Mouse (Mus musculus) limb, embryonic 13.5 days (tissue): ENCODE measurements around the gene Gpc6. TPM values are rescaled to one million over a fixed set of nuclear protein-coding genes. Genes with fewer than 3 reads are reported as not detected.

ENCODE experiments used
- ATAC-seq: fragments of 200-750 bp; cut with Nextera tagmentation; 2 replicates; pipeline ENCODE4 v1.8.0; 2017; ENCODE audit warnings: low read depth, moderate number of reproducible peaks, moderate TSS enrichment; ENCODE audit not compliant: low FRiP score
- H3K27ac ChIP-seq: fragments of 300-500 bp; sonication (generic); 2 replicates; pipeline ENCODE4 v1.5.1; 2015; ENCODE audit warnings: inconsistent platforms, mild to moderate bottlenecking, moderate library complexity
- H3K27me3 ChIP-seq: fragments of 300-500 bp; sonication (generic); 2 replicates; pipeline ENCODE4 v1.6.1; 2015; ENCODE audit warnings: mild to moderate bottlenecking, inconsistent platforms
- H3K36me3 ChIP-seq: fragments of 300-500 bp; sonication (generic); 2 replicates; pipeline ENCODE4 v1.6.1; 2015; ENCODE audit warnings: inconsistent platforms, mild to moderate bottlenecking, moderate library complexity
- H3K4me1 ChIP-seq: fragments of 300-500 bp; sonication (generic); 2 replicates; pipeline ENCODE4 v1.6.1; 2015; ENCODE audit warnings: inconsistent platforms
- H3K4me2 ChIP-seq: fragments of 300-500 bp; sonication (generic); replicated peaks from 2 replicates; pipeline ENCODE4 v1.6.1; 2015; ENCODE audit warnings: inconsistent platforms, mild to moderate bottlenecking, moderate library complexity
- H3K4me3 ChIP-seq: fragments of 300-500 bp; sonication (generic); 2 replicates; pipeline ENCODE4 v1.5.1; 2015; ENCODE audit warnings: moderate library complexity, mild to moderate bottlenecking, inconsistent platforms
- H3K9ac ChIP-seq: fragments of 300-500 bp; sonication (generic); 2 replicates; pipeline ENCODE4 v1.6.1; 2015; ENCODE audit warnings: mild to moderate bottlenecking, inconsistent platforms
- H3K9me3 ChIP-seq: fragments of 300-500 bp; sonication (generic); 2 replicates; pipeline ENCODE4 v1.6.1; 2016; ENCODE audit warnings: inconsistent platforms
- WGBS: fragments of 180-500 bp; shearing (Covaris S2); methylation state at CpG from one replicate; pipeline ENCODE4 v1.1.7; 2015; 5-methylcytosine and 5-hydroxymethylcytosine counted together
- polyA plus RNA-seq: library from polyadenylated mRNA; unstranded; fragments of >200 nt; fragmentation: Nextera tagmentation; extraction: Ambion mirVana; gene quantifications from 2 replicates; pipeline ENCODE4 v1.2.1, GENCODE M21; 2015

The Gpc6 gene
- polyA plus RNA-seq, 1 experiment from 2014 or later = 59.6 TPM

- 94% methylated on average over 7 of the region's 7 CpGs for WGBS
- Histone ChIP-seq H3K9me3 (no peaks in the 10 kb centered on the region), H3K4me2 (no peak overlapping the region), H3K36me3 (no peaks in the 10 kb centered on the region), H3K27me3 (no peaks in the 10 kb centered on the region), H3K9ac (no peak overlapping the region), H3K4me1 (no peaks in the 10 kb centered on the region), H3K4me3 (no peak overlapping the region), H3K27ac (no peak overlapping the region)
- ATAC-seq = no peak
Observed at GRCm38 (mm10) chr14:117673541-117673940, 748.4 kb downstream of the Gpc6 start.

GRCm38 (mm10) chr14:117674482-117674881, 749.4 kb downstream of the Gpc6 start:
- no peak for ATAC-seq
- no peaks in the 10 kb centered on the region for H3K4me1 ChIP-seq
- H3K4me3 ChIP-seq = no peak overlapping the region
- no peaks in the 10 kb centered on the region for H3K27me3 ChIP-seq
- 73% methylated on average over 3 of the region's 3 CpGs for WGBS
- no peaks in the 10 kb centered on the region for H3K36me3 ChIP-seq
- H3K27ac ChIP-seq = no peak overlapping the region
- H3K9ac ChIP-seq = no peak overlapping the region
- no peaks in the 10 kb centered on the region for H3K9me3 ChIP-seq
- no peak overlapping the region for H3K4me2 ChIP-seq

- Histone ChIP-seq H3K4me3 (no peak overlapping the region), H3K4me2 (no peak overlapping the region), H3K27me3 (no peaks in the 10 kb centered on the region), H3K36me3 (no peaks in the 10 kb centered on the region), H3K9ac (no peak overlapping the region), H3K27ac (no peak overlapping the region), H3K4me1 (peaks cover 14% of the 10 kb centered on the region), H3K9me3 (no peaks in the 10 kb centered on the region)
- WGBS = 77% methylated on average over 3 of the region's 3 CpGs
- ATAC-seq = no peak
Observed at GRCm38 (mm10) chr14:117679926-117680325, 754.8 kb downstream of the Gpc6 start.

GRCm38 (mm10) chr14:117681321-117681921, 756.3 kb downstream of the Gpc6 start:
- ATAC-seq = peak; percentile 76; the same call in 1 of the 2 replicates
- no peak overlapping the region for H3K9ac ChIP-seq
- H3K27me3 ChIP-seq = no peaks in the 10 kb centered on the region
- no peak overlapping the region for H3K4me3 ChIP-seq
- H3K4me1 ChIP-seq = peaks cover 14% of the 10 kb centered on the region
- H3K4me2 ChIP-seq = no peak overlapping the region
- no peaks in the 10 kb centered on the region for H3K36me3 ChIP-seq
- no peaks in the 10 kb centered on the region for H3K9me3 ChIP-seq
- 17% methylated on average over 5 of the region's 5 CpGs for WGBS
- 0 out of 2 replicates have a peak overlapping the region, but pooled peaks have one; percentile 2 for H3K27ac ChIP-seq

- Histone ChIP-seq H3K9me3 (no peaks in the 10 kb centered on the region), H3K4me2 (no peak overlapping the region), H3K4me1 (peaks cover 14% of the 10 kb centered on the region), H3K36me3 (no peaks in the 10 kb centered on the region), H3K9ac (no peak overlapping the region), H3K4me3 (no peak overlapping the region), H3K27me3 (no peaks in the 10 kb centered on the region), H3K27ac (no peak overlapping the region)
- 94% methylated on average over 4 of the region's 4 CpGs for WGBS
- no peak for ATAC-seq
Observed at GRCm38 (mm10) chr14:117683149-117683548, 758.0 kb downstream of the Gpc6 start.

GRCm38 (mm10) chr14:117689848-117690247, 764.7 kb downstream of the Gpc6 start:
- Histone ChIP-seq H3K27me3 (no peaks in the 10 kb centered on the region), H3K4me2 (no peak overlapping the region), H3K36me3 (no peaks in the 10 kb centered on the region), H3K9me3 (no peaks in the 10 kb centered on the region), H3K27ac (no peak overlapping the region), H3K4me1 (0 out of 2 replicates have a peak, but pooled peaks cover 7% of the 10 kb centered on the region), H3K9ac (no peak overlapping the region), H3K4me3 (no peak overlapping the region)
- no peak for ATAC-seq
- 87% methylated on average over 6 of the region's 6 CpGs for WGBS

- no peaks in the 10 kb centered on the region for H3K9me3 ChIP-seq
- H3K36me3 ChIP-seq = no peaks in the 10 kb centered on the region
- H3K27ac ChIP-seq = no peak overlapping the region
- no peak overlapping the region for H3K4me2 ChIP-seq
- 0 out of 2 replicates have a peak, but pooled peaks cover 7% of the 10 kb centered on the region for H3K4me1 ChIP-seq
- no peak overlapping the region for H3K9ac ChIP-seq
- H3K27me3 ChIP-seq = no peaks in the 10 kb centered on the region
- no peak overlapping the region for H3K4me3 ChIP-seq
- ATAC-seq = no peak
- 96% methylated on average over 8 of the region's 8 CpGs for WGBS
Observed at GRCm38 (mm10) chr14:117695565-117695964, 770.5 kb downstream of the Gpc6 start.

- Histone ChIP-seq H3K4me2 (no peak overlapping the region), H3K9ac (no peak overlapping the region), H3K4me1 (no peaks in the 10 kb centered on the region), H3K9me3 (no peaks in the 10 kb centered on the region), H3K4me3 (no peak overlapping the region), H3K27ac (no peak overlapping the region), H3K27me3 (no peaks in the 10 kb centered on the region), H3K36me3 (no peaks in the 10 kb centered on the region)
- no peak for ATAC-seq
- 86% methylated on average over 10 of the region's 10 CpGs for WGBS
Observed at GRCm38 (mm10) chr14:117700670-117701280, 775.7 kb downstream of the Gpc6 start.

GRCm38 (mm10) chr14:117708817-117709216, 783.7 kb downstream of the Gpc6 start:
- no peak for ATAC-seq

GRCm38 (mm10) chr14:117710463-117710911, 785.4 kb downstream of the Gpc6 start:
- Histone ChIP-seq H3K4me2 (no peak overlapping the region), H3K27ac (no peak overlapping the region), H3K4me3 (no peak overlapping the region), H3K9me3 (no peaks in the 10 kb centered on the region), H3K9ac (no peak overlapping the region), H3K36me3 (no peaks in the 10 kb centered on the region), H3K4me1 (peaks cover 12% of the 10 kb centered on the region), H3K27me3 (no peaks in the 10 kb centered on the region)
- peak; percentile 70; the same call in 1 of the 2 replicates for ATAC-seq
- WGBS = 56% methylated on average over 10 of the region's 10 CpGs

More at GRCm38 (mm10) chr14:117708817-117709216, 783.7 kb downstream of the Gpc6 start:
- H3K9ac ChIP-seq = no peak overlapping the region
- H3K4me1 ChIP-seq = peaks cover 12% of the 10 kb centered on the region
- no peak overlapping the region for H3K4me3 ChIP-seq
- H3K9me3 ChIP-seq = no peaks in the 10 kb centered on the region
- no peaks in the 10 kb centered on the region for H3K36me3 ChIP-seq
- 89% methylated on average over 3 of the region's 3 CpGs for WGBS
- H3K27ac ChIP-seq = no peak overlapping the region
- H3K4me2 ChIP-seq = no peak overlapping the region
- H3K27me3 ChIP-seq = no peaks in the 10 kb centered on the region

GRCm38 (mm10) chr14:117712311-117712710, 787.2 kb downstream of the Gpc6 start:
- no peak overlapping the region for H3K4me2 ChIP-seq
- 93% methylated on average over 7 of the region's 7 CpGs for WGBS
- H3K9ac ChIP-seq = no peak overlapping the region
- no peaks in the 10 kb centered on the region for H3K36me3 ChIP-seq
- H3K4me1 ChIP-seq = peaks cover 12% of the 10 kb centered on the region
- H3K27ac ChIP-seq = no peak overlapping the region
- H3K9me3 ChIP-seq = no peaks in the 10 kb centered on the region
- no peak overlapping the region for H3K4me3 ChIP-seq
- no peaks in the 10 kb centered on the region for H3K27me3 ChIP-seq
- no peak for ATAC-seq

GRCm38 (mm10) chr14:117714165-117714564, 789.0 kb downstream of the Gpc6 start:
- Histone ChIP-seq H3K9me3 (no peaks in the 10 kb centered on the region), H3K9ac (no peak overlapping the region), H3K4me1 (peaks cover 12% of the 10 kb centered on the region), H3K4me2 (no peak overlapping the region), H3K4me3 (no peak overlapping the region), H3K27me3 (no peaks in the 10 kb centered on the region), H3K36me3 (no peaks in the 10 kb centered on the region), H3K27ac (no peak overlapping the region)
- no peak for ATAC-seq
- WGBS = 42% methylated on average over 8 of the region's 8 CpGs
